Mouse (Mus musculus) left cerebral cortex, postnatal 36 days (tissue): ENCODE data around the gene Mon2. TPM values are rescaled to one million over a fixed set of nuclear protein-coding genes. Genes with fewer than 3 reads are reported as not detected.

Experiments used
- DNase-seq, 2 experiments: peaks; one replicate each; pipeline ENCODE4 v3.0.0; 2021 to 2022; ENCODE audit warnings: low spot score in 2 of 2, mixed read lengths in 1 of 2
- intact Hi-C: fragments of 180-260 bp; cut with DNase I; formaldehyde crosslinking; loops from one replicate; pipeline ENCODE4 v1.15.1; 2025
- total RNA-seq, 2 experiments: library from RNA; stranded (reverse); gene quantifications; 2 replicates each; pipeline ENCODE4 v1.2.3; 2021

Mon2 gene
- total RNA-seq, 2 experiments from 2014 or later: 86.6 to 99.9 TPM

GRCm38 (mm10) chr10:123001985-123002384 is 74.3 kb downstream of the Mon2 start:
- no peak for DNase-seq
- intact Hi-C loops: no loop called here

GRCm38 (mm10) chr10:123001363-123001762 is 74.9 kb downstream of the Mon2 start:
- DNase-seq: no peak
- intact Hi-C loops: no loop called here

- DNase-seq: no peak
- intact Hi-C loops: no loop called here
These were observed 76.9 kb downstream of the Mon2 start for GRCm38 (mm10) chr10:122999356-122999755.

- DNase-seq: no peak
- intact Hi-C loops: no loop called here
These were observed 78.5 kb downstream of the Mon2 start for GRCm38 (mm10) chr10:122997852-122998251.

- intact Hi-C loops: no loop called here
- no peak for DNase-seq
These were observed 81.8 kb downstream of the Mon2 start for GRCm38 (mm10) chr10:122994402-122995107.

GRCm38 (mm10) chr10:122991648-122992047 is 84.7 kb downstream of the Mon2 start:
- intact Hi-C loops: no loop called here
- peak in 1 of 2 experiments; percentile 33 for DNase-seq

GRCm38 (mm10) chr10:122991053-122991452 is 85.3 kb downstream of the Mon2 start:
- intact Hi-C loops: no loop called here
- DNase-seq: peak; percentile 18 to 26

- intact Hi-C loops: loop anchor here (1.0 kb wide), 1 partner anchor 182 kb away; no protein-coding TSS in a partner anchor
- no peak for DNase-seq
These were observed 85.7 kb downstream of the Mon2 start for GRCm38 (mm10) chr10:122990606-122991005.

- no peak for DNase-seq
- intact Hi-C loops: loop anchor here (1.0 to 5.0 kb wide), 5 partner anchors 58 to 313 kb away; partner anchors contain the start of gene Ppm1h
These were observed 86.4 kb downstream of the Mon2 start for GRCm38 (mm10) chr10:122989916-122990315.

GRCm38 (mm10) chr10:122988372-122988771 is 87.9 kb downstream of the Mon2 start:
- intact Hi-C loops: loop anchor here (5.0 kb wide), 4 partner anchors 56 to 311 kb away; partner anchors contain the start of gene Ppm1h
- DNase-seq: no peak

GRCm38 (mm10) chr10:122987671-122988128 is 88.6 kb downstream of the Mon2 start:
- DNase-seq: peak; percentile 40 to 41
- intact Hi-C loops: loop anchor here (1.0 to 5.0 kb wide), 5 partner anchors 55 to 310 kb away; partner anchors contain the start of gene Ppm1h

GRCm38 (mm10) chr10:122986320-122987225 is 89.7 kb downstream of the Mon2 start:
- peak; percentile 81 to 83 for DNase-seq
- intact Hi-C loops: loop anchor here (1.0 to 5.0 kb wide), 5 partner anchors 54 to 309 kb away; partner anchors contain the start of gene Ppm1h

GRCm38 (mm10) chr10:122985515-122986319 is 90.6 kb downstream of the Mon2 start:
- peak; percentile 82 to 85 for DNase-seq
- intact Hi-C loops: loop anchor here (5.0 kb wide), 4 partner anchors 53 to 308 kb away; partner anchors contain the start of gene Ppm1h

GRCm38 (mm10) chr10:122985252-122985514 is 91.1 kb downstream of the Mon2 start:
- intact Hi-C loops: loop anchor here (5.0 kb wide), 4 partner anchors 53 to 308 kb away; partner anchors contain the start of gene Ppm1h
- DNase-seq: no peak

- intact Hi-C loops: loop anchor here (5.0 kb wide), 4 partner anchors 52 to 307 kb away; partner anchors contain the start of gene Ppm1h
- DNase-seq: no peak
These were observed 91.6 kb downstream of the Mon2 start for GRCm38 (mm10) chr10:122984531-122985251.

GRCm38 (mm10) chr10:122983579-122984530 is 92.5 kb downstream of the Mon2 start:
- intact Hi-C loops: no loop called here
- DNase-seq: no peak

- intact Hi-C loops: no loop called here
These were observed 93.3 kb downstream of the Mon2 start for GRCm38 (mm10) chr10:122982909-122983578.

More at GRCm38 (mm10) chr10:122982909-122983578, 93.3 kb downstream of the Mon2 start:
- peak; percentile 21 to 33 for DNase-seq
